Mouse (Mus musculus): ENCODE results near the gene Gal3st2c. TPM values are rescaled to one million over a fixed set of nuclear protein-coding genes. Genes with fewer than 3 reads are reported as not detected.
"Not testable (repeated sequence)": the region's sequence is repeated elsewhere in the genome, so short reads cannot be mapped to it uniquely, and the experiment has no call there.

Gal3st2c gene
- polyA plus RNA-seq, 1 experiment, result not detected

GRCm38 (mm10) chr1:94001023-94001422 is 10.7 kb downstream of the Gal3st2c start:
- 71% methylated on average over 2 of the region's 2 CpGs for WGBS
- H3K27ac ChIP-seq (ENCODE audit: insufficient read depth, low read length), result no peak overlapping the region
- DNase-seq, result no peak
- TF ChIP-seq POLR2A (IDR thresholded peaks at IDR 0.05; ENCODE audit: borderline replicate concordance, insufficient read depth, low read length) (no peak), CTCF (IDR thresholded peaks at IDR 0.05; ENCODE audit: borderline replicate concordance, insufficient read depth, low read depth, low read length) (no peak)
- no peaks in the 10 kb centered on the region for H3K4me1 ChIP-seq (ENCODE audit: control insufficient read depth, insufficient read depth, low read length)
- no peaks in the 10 kb centered on the region for H3K27me3 ChIP-seq (ENCODE audit: control insufficient read depth, insufficient read depth, low read length)
- H3K4me3 ChIP-seq (replicated peaks; ENCODE audit: insufficient read depth, low read depth, low read length), result no peak overlapping the region

DNA sequence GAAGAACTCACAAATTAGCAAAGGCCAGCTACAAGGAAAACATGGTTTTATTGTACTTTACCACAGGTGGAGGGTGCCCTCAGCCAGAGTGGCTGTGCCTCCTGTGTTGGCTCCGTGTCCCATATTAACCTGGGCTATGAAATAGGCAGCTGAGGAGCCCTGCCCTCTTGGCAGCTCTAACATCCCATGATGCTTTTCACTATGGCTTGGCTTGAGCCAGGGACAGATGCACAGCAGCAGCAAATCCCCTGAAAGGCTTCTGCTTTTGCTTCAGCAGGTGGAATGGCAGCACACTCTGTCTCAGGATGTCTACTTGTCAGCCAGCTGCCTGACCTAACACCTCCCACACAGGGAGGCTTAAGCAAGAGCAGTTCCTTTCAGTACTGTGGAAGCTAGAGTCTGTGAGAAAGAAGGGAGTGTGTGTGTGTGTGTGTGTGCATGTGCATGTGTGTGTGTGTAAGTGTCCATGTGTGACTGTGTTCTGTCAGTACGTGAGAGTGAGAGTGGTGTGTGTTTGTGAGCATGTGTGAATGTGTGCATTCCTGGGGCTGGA is 15.7 kb downstream of the Gal3st2c start:
- not testable (repeated sequence) for H3K27me3 ChIP-seq (ENCODE audit: control insufficient read depth, insufficient read depth, low read length); H3K4me3 ChIP-seq (replicated peaks; ENCODE audit: insufficient read depth, low read depth, low read length); H3K27ac ChIP-seq (ENCODE audit: insufficient read depth, low read length); DNase-seq; H3K4me1 ChIP-seq (ENCODE audit: control insufficient read depth, insufficient read depth, low read length)
- 63% methylated on average over 2 of the region's 2 CpGs for WGBS

- DNase-seq; H3K4me1 ChIP-seq (ENCODE audit: control insufficient read depth, insufficient read depth, low read length); H3K27ac ChIP-seq (ENCODE audit: insufficient read depth, low read length); H3K4me3 ChIP-seq (replicated peaks; ENCODE audit: insufficient read depth, low read depth, low read length); H3K27me3 ChIP-seq (ENCODE audit: control insufficient read depth, insufficient read depth, low read length): not testable (repeated sequence)
- 73% methylated on average over 16 of the region's 19 CpGs for WGBS
Measured at GRCm38 (mm10) chr1:94008826-94009225, 18.5 kb downstream of the Gal3st2c start.

DNA sequence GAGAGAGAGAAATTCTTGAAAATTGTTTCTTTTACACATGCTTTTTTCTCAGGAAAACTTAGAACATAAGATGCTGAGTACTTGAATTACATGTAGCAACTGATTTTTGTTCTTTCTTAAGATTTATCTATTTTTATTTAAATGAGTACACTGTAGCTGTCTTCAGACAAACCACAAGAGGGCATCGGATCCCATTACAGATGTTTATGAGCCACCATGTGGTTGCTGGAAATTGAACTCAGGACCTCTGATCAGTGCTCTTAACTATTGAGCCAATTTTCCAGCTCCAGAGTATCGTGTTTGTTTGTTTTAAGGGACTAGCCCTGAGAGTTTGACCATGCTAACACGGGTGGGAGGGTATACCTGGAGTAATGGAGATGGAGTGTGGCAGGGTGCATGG is 21.3 kb downstream of the Gal3st2c start:
- H3K27ac ChIP-seq (ENCODE audit: insufficient read depth, low read length), result no peak overlapping the region
- H3K4me1 ChIP-seq (ENCODE audit: control insufficient read depth, insufficient read depth, low read length), result no peaks in the 10 kb centered on the region
- H3K4me3 ChIP-seq (replicated peaks; ENCODE audit: insufficient read depth, low read depth, low read length), result no peak overlapping the region
- no peaks in the 10 kb centered on the region for H3K27me3 ChIP-seq (ENCODE audit: control insufficient read depth, insufficient read depth, low read length)
- DNase-seq, result no peak
- WGBS, result 72% methylated on average over 3 of the region's 3 CpGs
- no peak for TF ChIP-seq POLR2A (IDR thresholded peaks at IDR 0.05; ENCODE audit: borderline replicate concordance, insufficient read depth, low read length)
- no peak for TF ChIP-seq CTCF (IDR thresholded peaks at IDR 0.05; ENCODE audit: borderline replicate concordance, insufficient read depth, low read depth, low read length)

DNA sequence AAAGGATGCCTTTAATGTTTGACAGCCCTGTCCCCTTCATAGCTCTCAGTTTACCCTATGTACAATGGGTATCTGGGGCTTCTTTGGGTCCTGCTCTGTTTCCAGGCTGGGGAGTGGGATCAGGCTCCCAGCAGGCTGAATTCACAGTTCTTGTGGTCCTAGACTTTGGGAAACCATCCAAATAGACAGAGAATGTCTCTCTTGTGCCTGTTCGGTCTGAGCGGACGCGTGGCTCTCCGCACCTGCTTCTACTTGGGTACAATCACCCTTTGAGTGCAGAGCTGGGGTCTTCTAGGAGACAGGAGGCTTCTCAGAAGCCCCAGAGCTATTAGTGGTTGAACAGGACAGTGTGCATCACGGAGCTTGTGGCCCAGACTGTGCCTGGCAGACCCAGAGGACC is 29.8 kb downstream of the Gal3st2c start, which contains the start of gene Neu4:
Neu4 (plus strand) TSS at position 301 of the 400 bp plus-strand sequence.
- H3K27ac ChIP-seq (ENCODE audit: insufficient read depth, low read length), result no peak within 1 kb of the TSS
- no peak within 1 kb of the TSS for H3K4me3 ChIP-seq (replicated peaks; ENCODE audit: insufficient read depth, low read depth, low read length)
- H3K27me3 ChIP-seq (ENCODE audit: control insufficient read depth, insufficient read depth, low read length), result no peaks in the 10 kb centered on the region
- no peak for DNase-seq
- WGBS, result 79% methylated on average over 6 of the region's 6 CpGs
- peaks cover 5% of the 10 kb centered on the region for H3K4me1 ChIP-seq (ENCODE audit: control insufficient read depth, insufficient read depth, low read length)
- TF ChIP-seq CTCF (IDR thresholded peaks at IDR 0.05; ENCODE audit: borderline replicate concordance, insufficient read depth, low read depth, low read length), result no peak
- TF ChIP-seq POLR2A (IDR thresholded peaks at IDR 0.05; ENCODE audit: borderline replicate concordance, insufficient read depth, low read length), result no peak

DNA sequence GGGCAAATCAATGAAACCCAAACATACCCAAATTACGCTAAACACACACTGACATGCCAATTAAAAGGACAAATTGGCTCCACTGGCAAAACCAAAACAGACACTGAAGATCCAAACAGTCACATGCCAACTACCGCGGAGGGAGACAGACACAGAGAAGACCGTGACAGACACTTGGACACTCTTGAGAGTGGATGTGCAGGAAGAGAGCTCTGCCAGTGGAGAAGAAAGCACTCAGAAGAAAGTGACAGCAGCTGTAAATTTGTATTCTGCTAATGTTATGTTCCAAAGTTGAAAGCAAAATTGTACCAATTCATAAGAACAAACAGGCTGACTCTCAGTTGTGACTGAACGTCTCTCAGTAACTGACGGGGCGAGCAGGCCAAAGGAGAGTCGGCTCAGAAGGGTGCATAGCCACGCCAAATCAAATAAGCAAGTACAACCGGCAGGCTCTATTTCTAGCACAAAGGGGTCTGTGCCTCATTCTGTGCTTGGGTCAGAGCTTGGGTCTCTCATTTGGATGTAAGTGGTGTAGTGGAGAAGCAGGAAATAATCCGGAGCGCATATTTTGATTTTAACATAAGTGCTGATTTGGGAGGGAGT is 37.3 kb downstream of the Gal3st2c start:
- Histone ChIP-seq H3K4me1 (ENCODE audit: control insufficient read depth, insufficient read depth, low read length) (peaks cover 5% of the 10 kb centered on the region), H3K4me3 (replicated peaks; ENCODE audit: insufficient read depth, low read depth, low read length) (no peak overlapping the region), H3K27me3 (ENCODE audit: control insufficient read depth, insufficient read depth, low read length) (no peaks in the 10 kb centered on the region), H3K27ac (ENCODE audit: insufficient read depth, low read length) (no peak overlapping the region)
- 61% methylated on average over 12 of the region's 12 CpGs for WGBS
- DNase-seq, result peak in 1 of 2 experiments; percentile 31
- no peak for TF ChIP-seq CTCF (IDR thresholded peaks at IDR 0.05; ENCODE audit: borderline replicate concordance, insufficient read depth, low read depth, low read length)
- no peak for TF ChIP-seq POLR2A (IDR thresholded peaks at IDR 0.05; ENCODE audit: borderline replicate concordance, insufficient read depth, low read length)

GRCm38 (mm10) chr1:94028741-94029140 is 38.4 kb downstream of the Gal3st2c start:
- TF ChIP-seq CTCF (IDR thresholded peaks at IDR 0.05; ENCODE audit: borderline replicate concordance, insufficient read depth, low read depth, low read length), result no peak
- TF ChIP-seq POLR2A (IDR thresholded peaks at IDR 0.05; ENCODE audit: borderline replicate concordance, insufficient read depth, low read length), result no peak
- DNase-seq, result no peak
- H3K4me3 ChIP-seq (replicated peaks; ENCODE audit: insufficient read depth, low read depth, low read length), result no peak overlapping the region
- H3K4me1 ChIP-seq (ENCODE audit: control insufficient read depth, insufficient read depth, low read length), result peaks cover 5% of the 10 kb centered on the region
- WGBS, result 87% methylated on average over 2 of the region's 2 CpGs
- no peak overlapping the region for H3K27ac ChIP-seq (ENCODE audit: insufficient read depth, low read length)
- H3K27me3 ChIP-seq (ENCODE audit: control insufficient read depth, insufficient read depth, low read length), result no peaks in the 10 kb centered on the region

DNA sequence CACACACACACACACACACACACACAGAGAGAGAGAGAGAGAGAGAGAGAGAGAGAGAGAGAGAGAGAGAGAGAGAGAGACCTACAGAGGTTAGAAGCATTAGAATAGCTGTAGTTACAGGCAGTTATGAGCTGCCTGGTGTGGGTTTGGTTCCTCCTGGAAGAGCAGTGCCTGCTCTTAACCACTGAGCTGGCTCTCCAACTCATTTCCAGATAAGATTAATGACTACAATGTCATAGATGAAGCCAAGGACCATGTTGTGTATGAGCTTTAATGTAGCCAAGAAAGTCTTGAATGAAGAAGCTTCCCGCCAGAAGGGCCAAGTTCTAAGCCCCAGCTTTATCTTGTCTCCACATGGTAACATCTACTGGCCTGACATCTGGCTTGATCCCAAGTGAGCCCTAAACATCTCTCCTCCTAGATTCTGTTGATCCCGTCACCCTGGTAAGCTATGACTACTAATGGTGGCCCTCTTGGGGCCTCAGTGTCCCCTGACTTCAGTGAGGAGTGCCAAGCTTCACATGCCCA is 42.8 kb downstream of the Gal3st2c start:
- Histone ChIP-seq H3K4me3 (replicated peaks; ENCODE audit: insufficient read depth, low read depth, low read length) (no peak overlapping the region), H3K27ac (ENCODE audit: insufficient read depth, low read length) (no peak overlapping the region), H3K27me3 (ENCODE audit: control insufficient read depth, insufficient read depth, low read length) (no peaks in the 10 kb centered on the region), H3K4me1 (ENCODE audit: control insufficient read depth, insufficient read depth, low read length) (peaks cover 7% of the 10 kb centered on the region; the same call in 1 of the 2 replicates)
- TF ChIP-seq POLR2A (IDR thresholded peaks at IDR 0.05; ENCODE audit: borderline replicate concordance, insufficient read depth, low read length), result no peak
- TF ChIP-seq CTCF (IDR thresholded peaks at IDR 0.05; ENCODE audit: borderline replicate concordance, insufficient read depth, low read depth, low read length), result no peak
- DNase-seq, result no peak
- WGBS, result 96% methylated on average over 2 of the region's 2 CpGs
